Mouse (Mus musculus) regulatory T cell (primary cell): ENCODE data around the gene Slc48a1.

Source experiments
- in situ Hi-C: fragments of 300-600 bp; cut with MboI, MseI; formaldehyde crosslinking; loops from one replicate; pipeline ENCODE4 v1.15.1; 2025; ENCODE audit warnings: high pct_unique_total_duplicates

The Slc48a1 gene

DNA sequence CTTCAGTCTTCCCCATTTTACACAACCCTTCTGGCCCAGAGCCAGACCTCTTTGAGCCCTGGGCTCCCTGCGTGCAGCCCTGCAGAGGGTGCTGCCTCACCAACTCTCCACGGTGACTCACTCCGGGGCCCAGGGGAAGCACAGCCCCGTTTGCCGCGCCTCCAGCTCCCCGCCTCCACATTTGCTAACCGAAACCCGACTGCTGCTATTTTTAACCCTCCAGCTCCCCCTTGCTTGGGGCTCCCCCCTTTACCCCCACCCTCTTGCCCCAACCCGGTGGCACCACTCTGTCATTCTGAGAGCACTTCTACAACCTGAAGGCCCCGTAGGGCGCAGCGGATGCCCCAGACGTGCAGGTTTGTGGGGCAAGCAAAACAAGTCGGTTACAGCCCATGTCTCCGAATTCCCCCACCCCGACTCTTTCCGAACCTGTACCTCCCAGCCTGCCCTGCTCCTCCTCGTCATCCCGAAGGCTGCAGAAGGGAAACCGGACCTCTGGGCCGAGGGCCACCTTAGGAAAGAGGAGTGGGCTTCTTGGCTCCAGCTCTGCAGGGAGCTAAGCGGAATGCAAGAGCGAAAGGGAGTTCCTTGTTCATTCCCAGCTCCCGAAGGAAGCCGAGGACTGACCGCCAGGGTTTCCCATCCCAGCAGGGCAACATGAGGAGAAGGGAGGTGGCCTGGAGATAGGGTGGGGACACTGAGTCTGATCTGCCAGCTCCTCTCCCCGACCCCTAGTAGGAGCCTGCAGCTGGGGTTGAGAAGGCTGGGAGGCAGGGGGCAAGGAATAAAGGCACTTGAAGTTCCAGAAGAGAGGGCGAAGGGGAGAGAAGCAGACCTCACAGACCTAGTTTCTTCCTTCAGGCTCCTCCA lies 47.0 kb downstream of the Slc48a1 start:
- in situ Hi-C loops, result loop anchor here (10.0 kb wide), 1 partner anchor 269 kb away; the partner anchor contains the start of genes Pfkm and Senp1

DNA sequence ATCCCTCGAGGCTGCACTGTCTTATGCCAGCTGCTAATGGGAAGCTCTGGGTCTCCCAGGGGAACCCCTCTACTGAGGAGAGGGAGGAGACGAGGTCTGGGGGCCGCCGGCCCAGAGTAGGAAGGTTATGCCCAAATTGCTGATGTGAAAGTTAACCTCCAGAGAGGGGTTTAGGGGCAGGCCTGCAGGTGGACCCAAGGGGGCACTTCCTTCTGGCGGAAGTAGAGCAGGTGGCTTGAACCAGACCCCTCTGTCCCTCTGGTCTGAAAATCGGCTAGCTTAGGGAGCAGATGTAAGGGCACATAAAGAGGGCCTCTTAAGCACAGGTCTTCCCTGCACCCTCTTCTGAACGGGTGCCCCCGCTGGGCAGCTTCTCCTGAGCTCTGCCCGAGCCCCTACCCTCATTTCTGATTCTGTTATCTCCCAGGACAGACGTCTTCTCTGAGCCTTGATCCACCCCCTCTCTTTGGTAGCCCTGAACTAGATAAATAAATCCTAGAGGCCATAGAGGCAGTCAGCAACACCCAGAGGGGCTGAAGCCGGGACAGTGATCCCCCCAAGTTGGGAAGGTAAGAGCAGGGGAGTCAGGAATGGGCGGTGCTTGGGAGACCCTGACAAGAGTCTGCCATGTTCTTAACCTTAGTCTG lies 47.7 kb downstream of the Slc48a1 start:
- in situ Hi-C loops, result loop anchor here (10.0 kb wide), 1 partner anchor 269 kb away; the partner anchor contains the start of genes Pfkm and Senp1

DNA sequence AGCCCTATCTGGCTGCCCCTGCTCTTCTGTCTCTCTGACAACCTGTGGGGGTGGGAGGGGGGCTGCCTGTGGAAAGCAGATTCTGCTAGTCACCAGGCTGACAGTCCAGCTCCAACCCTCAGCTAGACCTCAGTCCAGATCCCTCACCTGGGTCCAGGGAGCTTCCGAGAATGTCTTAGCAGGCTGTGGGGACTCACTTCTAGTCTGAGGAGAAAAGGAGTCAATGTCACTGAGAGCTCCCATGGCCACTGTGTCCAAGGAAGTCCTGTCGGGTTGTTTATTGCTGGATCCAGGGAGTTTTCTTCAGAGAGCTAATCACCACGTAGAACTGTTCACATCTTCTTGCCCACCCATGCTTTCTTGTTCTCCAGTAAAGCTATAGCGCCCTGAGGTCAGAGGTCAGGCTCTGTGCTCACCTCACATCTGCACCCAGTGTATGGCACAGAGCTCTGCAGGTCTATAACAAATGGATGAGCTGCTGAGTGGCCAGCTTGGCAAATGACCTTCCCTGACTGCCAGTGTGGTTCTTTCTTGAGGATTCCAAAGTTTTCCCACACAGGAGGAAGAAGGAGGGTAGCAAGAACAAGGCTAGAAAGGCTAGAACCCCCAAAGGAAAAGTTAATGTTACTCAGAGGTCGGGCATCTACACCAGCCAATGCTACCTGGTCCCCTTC lies 48.4 kb downstream of the Slc48a1 start:
- in situ Hi-C loops, result loop anchor here (10.0 kb wide), 1 partner anchor 268 kb away; the partner anchor contains the start of genes Pfkm and Senp1

DNA sequence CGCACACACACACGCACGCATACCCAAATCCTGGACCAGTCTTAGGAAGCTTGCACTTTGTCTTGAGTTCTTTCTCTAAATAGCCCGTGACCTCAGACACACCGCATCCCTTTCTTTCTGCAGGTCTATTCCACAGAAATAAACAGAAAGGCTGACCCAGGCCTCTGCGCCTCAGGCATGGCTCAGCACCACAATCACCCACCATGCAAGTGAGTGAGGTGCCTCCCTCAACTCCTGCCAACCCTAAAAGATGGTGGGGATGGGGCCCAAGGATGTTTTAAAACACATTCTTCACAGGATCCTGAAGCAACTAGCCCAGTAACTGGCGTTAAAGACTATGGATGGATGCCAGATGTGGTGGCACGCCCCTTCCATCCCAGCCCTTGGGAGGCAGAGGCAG lies 49.1 kb downstream of the Slc48a1 start:
- in situ Hi-C loops, result loop anchor here (10.0 kb wide), 1 partner anchor 267 kb away; the partner anchor contains the start of genes Pfkm and Senp1

DNA sequence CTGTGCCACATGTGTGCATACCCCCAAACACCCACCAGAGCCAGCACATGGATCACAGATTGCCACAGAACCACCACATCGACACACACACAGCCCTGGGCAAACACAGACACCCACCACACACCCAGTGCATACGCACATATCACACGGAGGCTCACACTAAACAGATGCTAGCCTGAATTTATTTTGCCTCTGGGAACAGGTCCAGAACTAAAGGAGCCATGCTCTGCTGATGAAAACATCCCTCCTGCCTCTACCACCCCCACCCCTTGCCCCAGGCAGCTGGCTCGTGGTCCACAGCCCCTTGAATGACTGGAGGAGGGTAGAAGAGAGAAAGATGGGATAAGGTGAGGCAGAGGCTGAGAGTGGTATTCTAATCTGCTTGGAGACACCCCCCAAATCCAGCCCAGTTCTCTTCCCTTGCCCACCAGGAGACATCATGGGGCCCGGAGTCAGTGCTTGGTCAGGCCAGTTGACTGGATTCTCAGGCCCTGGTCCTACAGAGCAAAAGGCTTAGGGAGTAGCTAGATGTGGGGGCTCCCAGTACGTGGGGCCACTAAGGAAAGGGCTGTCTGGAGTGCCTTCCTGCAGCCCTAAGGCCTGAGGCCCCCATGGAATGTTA lies 50.0 kb downstream of the Slc48a1 start:
- in situ Hi-C loops, result loop anchor here (10.0 kb wide), 1 partner anchor 266 kb away; the partner anchor contains the start of genes Pfkm and Senp1

DNA sequence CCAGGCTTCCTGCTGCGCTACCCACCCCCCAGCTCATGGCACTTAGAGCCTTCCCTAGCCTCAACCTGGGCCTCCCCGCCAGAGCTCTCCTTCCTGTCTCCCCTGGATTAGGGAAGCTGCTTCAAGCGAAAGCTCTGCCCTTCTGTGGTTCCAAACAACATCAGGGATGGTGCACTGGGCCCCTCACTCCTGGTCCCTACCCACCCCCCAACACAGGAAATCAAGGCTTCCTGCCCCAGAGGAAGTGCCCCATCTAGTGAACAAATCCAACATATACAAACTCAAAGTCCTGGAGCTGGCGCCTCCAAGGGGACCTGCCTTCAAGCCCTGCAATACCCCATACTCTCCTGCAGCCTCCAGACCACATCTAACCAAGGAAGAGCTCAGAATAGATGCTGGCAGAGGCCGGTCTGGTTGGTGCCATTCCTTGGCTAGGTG lies 50.6 kb downstream of the Slc48a1 start:
- in situ Hi-C loops, result loop anchor here (10.0 kb wide), 1 partner anchor 266 kb away; the partner anchor contains the start of genes Pfkm and Senp1

DNA sequence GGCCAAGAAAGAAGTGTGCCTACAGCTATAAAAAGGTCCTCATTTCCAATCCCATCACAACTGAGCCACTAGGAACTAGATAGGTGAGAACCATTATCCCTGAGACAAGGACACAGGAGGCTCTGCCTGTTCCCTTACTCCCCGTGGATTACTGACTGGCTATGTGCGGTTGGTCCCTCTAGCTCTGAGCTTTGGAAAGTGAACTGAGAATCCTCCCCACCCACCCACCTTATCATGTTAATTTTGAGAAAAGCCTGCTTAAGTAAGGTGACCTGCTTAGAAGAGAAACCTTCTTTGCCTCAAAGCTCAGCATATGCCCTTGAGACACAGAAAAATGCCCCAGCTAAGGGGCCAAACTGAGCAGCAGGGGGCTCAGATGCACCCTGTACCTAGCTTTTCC lies 51.1 kb downstream of the Slc48a1 start:
- in situ Hi-C loops, result loop anchor here (10.0 kb wide), 1 partner anchor 265 kb away; the partner anchor contains the start of genes Pfkm and Senp1

DNA sequence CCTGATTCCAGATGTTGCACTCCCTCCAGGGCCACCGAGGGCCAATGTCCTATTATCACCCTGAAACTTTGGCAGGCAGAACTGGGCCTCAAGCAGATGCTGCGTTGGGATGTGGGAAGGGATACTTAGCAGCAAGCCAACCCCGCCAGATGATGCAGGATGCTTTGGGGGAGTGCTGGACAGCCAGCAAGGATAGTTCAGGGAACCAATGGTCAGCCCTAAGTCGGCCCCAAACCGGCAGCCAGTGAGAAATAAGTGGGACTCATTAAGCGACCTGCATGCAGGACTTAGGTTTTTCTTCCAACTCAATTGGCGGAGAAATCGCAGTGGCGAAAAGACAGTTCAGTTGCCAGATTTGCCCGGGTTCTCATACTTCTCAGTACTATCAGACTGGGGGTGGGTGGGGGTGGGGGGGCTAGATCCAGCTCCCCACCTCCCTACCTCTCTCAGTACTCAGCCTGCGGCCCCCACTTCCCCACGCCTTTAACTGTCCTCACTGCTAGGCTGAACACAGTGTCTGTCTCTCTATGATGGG lies 52.0 kb downstream of the Slc48a1 start:
- in situ Hi-C loops, result no loop called here

DNA sequence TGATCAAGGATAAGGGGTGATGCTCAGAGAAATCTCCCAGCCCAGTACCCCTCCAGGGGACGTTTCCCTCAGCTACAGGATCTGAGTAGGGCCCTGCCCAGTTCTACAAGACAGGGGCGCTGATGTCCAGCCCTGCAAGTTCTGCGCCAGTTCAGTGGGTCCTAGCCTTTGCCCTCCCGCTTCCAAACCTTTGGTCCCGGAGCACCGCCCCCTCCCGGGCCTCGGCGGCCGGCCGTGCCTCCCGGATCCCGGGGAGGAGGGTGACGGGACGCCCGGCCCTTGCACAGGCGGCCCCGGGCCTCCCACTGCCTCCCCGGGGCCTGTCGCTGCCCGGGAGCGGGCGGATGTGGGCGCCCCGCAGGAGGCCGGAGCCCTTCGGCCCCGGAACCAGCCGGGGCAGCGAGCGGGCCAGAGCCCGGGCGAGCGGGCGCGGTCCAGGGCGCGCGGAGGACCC lies 52.5 kb downstream of the Slc48a1 start:
- in situ Hi-C loops, result no loop called here

DNA sequence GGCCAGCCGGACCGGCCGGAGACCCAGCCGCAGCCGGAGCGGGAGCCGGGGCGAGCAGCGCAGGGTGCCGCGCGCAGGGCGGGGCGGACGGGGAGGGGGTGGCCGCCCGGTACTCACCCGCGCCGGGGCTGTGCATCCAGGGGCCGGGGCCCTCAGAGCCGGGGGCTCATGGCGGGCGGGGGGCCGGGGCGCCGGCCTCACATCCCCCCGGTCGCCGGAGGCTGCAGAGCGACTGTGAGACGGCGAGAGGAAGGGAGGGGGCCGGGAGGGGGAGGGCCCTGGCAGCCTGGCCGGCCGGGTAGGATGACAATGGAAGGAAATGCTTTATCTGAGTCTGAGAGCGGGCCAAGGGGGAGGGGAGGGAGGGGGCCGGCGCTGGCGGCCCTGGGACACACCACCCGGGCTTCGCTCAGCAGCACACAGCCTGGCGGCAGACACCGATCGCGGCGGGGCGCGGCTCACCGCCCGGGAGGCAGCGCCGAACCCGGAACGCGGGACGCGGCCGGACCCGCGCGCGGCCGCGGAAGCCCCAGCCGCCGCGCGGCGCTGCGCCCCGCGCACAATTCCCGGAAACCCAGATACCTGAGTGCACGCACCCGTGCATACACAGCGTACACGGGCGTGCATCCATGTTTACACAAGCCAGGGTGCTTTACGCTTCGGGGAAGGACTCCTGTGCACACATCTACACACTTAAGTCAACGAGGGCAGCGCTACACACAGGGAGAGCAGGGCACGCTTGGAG lies 53.1 kb downstream of the Slc48a1 start:
- in situ Hi-C loops, result no loop called here

DNA sequence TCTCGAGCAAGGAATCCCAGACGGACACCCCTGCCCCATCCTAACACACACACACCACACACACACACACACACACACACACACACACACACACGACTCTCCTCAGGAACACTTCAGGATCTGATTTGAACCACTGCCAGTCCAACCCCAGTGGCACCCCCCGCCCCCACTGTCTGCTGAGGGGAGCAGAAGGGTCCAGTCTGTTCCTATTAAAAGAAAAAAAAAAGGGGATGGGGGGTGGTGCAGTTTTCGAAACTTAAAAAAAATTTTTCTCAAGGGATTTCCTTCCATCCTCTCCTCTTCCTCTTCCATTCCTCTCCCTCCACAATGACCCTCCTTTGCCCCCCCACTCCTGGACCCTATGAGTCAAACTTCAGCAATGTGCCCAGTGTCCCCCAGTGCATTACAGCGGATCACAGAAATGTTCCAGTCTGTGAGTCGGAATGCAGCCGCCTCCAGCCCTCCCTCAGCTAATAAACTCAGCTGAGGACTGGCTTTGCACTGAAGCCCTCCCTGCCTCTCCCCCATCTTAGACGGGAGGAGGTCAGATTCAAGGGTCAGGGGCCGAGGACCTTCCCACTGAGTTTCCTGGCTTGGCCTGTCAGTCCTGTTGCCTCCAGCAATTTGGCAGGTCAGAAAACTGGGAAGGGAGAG lies 53.8 kb downstream of the Slc48a1 start:
- in situ Hi-C loops, result no loop called here

DNA sequence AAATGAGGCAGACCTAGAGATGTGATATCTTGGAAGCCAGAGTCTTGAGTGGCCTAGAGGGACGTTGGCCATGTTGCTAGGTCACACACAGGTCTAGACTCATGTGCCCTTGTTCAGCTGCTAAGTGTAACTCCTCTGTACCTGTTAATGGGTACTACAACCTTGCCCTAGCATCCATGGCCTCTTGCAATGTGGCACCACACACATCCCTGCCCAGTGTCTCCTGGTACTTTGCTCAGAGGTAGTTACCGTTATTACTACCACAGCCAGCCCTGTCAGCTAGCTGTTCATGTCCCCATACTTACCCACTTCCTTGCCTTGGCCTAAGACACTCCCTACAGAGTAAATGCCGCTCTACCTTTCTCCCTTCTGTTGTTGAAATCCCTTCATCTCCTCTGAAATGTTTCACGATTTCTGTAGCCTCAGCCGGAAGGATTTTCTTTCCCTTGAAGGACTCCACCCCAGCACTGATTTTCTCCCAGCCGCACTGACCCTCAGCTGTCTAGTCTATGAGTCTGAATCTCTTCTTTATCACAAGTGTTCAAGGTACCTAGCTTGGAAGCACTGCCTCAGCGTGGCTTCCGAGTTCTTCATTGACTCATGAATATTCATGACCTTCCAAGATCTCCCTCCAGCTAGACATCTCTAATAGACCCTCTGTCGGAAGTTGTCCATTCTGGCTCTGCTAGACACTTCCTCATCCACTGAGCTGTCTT lies 54.6 kb downstream of the Slc48a1 start:
- in situ Hi-C loops, result no loop called here

DNA sequence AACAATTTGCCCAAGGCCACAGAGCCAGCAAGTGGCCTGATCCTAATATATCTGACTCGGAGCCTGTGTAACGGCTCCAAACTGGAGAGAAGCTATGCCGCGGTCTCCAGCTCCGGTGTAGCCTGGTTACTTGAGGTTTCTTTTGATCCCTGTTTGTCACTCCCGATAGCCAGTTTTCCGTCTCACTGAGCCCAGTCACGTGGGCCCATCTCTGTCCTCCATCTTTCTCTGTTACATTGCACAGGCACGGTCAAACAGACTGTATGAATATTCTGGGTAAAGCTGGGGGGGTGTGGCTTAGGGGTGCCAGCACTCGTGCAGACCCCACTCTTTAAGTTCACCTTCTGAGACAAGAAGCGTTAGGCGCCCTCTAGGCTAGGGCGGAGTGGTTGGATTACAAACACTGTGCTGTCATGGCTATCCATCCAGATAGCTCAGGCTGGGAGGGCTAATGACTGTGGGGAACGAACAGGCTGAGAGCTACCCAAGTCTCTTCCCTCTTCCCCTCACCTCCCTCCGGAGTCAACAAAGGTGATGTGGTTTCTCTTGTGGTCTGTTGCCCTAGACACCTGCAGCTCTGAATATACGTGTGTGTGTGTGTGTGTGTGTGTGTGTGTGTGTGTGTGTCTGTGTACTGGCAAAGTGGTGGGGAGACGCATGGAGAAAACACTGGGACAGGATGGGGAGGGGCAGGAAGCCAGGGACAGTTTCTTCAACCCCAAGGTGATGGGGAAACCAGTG lies 58.0 kb downstream of the Slc48a1 start:
- in situ Hi-C loops, result loop anchor here (5.0 kb wide), 1 partner anchor 44 kb away; no protein-coding TSS in a partner anchor

DNA sequence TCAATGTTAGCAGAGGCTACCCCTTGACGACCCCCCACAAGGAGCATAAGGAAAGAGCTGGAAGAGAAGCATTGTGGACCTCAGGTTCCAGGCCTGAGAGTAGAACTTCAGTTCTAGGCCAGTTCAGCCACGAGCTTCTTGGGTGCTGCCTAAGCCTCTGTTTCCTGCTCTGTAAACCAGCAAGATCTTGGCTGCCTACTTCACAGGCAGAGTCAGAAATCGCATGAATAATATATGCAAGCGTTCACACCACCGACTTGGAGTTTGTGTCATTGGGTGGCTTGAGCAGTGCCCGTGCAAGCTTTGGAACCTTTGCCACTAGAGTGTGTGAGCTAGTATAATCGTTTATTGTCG lies 58.6 kb downstream of the Slc48a1 start:
- in situ Hi-C loops, result loop anchor here (5.0 kb wide), 1 partner anchor 45 kb away; no protein-coding TSS in a partner anchor

DNA sequence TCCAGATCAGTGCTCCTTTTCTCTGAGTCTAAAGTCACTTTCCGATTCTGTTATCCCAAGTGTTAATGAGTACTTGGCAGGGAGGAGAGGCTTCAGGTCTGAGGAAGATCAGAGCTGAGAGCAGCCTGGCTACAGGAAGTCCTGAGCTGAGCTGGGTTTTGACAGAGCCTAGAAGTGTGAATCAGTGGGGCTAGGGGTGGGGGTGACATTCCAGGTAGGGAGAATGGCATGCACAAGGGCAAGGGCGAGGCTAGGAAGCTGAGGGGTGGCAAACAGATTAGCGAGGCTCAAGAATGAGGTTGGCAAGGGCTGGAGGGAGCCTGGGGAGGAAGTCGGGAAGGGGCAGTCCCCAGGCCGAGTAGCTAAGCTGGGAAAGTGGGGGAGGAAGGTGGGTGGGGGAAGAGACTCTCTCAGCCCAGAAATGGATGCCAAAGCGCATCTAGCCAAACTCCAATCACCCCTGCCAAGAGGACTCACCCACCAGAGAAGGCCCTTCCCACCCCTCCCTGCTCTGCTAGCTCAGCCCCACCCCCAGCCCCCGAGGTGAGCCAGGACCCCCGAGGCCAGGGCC lies 59.3 kb downstream of the Slc48a1 start:
- in situ Hi-C loops, result loop anchor here (5.0 kb wide), 1 partner anchor 45 kb away; no protein-coding TSS in a partner anchor

DNA sequence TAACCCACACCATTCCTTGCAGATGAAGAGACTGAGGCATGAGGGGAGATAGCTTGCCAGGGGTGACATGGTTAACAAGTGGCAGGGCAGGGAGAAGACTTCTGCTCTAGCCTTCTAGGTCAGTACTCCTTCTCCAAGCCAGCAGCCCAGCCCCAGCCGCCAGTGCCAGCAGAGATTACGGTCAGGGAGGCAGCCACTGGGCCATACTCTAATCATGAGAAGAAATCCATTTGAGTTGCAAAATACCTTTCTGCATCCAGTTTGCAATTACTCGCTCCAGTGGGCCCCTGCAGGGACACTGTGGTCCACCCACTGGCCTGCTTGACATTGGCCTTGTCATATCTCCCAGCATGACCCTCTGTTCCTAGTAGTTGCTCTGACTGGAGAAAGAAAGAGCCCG lies 60.1 kb downstream of the Slc48a1 start:
- in situ Hi-C loops, result loop anchor here (5.0 kb wide), 1 partner anchor 46 kb away; no protein-coding TSS in a partner anchor

DNA sequence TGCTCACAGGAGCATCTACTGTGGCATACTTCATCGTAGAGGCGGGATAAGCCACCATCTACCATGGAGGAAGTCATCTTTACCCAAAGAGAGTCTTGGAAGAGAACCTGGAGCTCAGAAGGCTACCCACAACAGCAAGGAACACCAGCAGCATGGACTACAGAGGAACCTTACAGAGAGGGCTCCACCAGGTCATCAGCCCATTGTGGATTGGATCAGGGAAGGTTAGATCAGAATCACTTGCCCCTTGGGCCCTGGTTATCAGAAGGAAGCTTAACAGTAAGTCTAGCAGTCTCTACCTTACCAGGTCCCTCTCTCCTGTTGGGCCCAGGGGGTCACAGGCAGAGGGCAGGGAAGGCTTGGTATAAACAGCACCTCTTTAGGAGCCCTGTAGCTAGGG lies 60.7 kb downstream of the Slc48a1 start:
- in situ Hi-C loops, result loop anchor here (5.0 kb wide), 1 partner anchor 47 kb away; no protein-coding TSS in a partner anchor

DNA sequence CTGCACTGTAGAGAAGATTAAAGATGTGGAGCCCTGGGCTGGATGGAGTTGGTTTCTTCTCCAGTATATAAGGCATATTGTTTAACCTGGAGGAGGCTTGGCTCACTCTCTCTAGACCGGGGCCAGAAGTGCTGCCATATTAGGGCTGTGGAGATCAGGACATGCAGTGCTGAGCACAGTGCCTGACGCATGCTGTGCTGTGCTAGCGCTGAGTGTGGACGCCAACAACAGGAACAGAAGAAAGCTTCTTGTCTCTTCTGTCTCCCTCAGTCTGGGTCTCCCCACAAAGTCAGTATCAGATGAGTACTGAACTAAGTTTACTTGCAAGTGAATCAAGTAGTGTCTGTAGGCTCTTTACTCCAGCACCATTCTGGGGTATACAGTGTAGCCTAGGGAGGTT lies 61.2 kb downstream of the Slc48a1 start:
- in situ Hi-C loops, result loop anchor here (5.0 kb wide), 1 partner anchor 47 kb away; no protein-coding TSS in a partner anchor
